ENCODE assay signal across 8 mouse cellular contexts in the genomic region with DNA sequence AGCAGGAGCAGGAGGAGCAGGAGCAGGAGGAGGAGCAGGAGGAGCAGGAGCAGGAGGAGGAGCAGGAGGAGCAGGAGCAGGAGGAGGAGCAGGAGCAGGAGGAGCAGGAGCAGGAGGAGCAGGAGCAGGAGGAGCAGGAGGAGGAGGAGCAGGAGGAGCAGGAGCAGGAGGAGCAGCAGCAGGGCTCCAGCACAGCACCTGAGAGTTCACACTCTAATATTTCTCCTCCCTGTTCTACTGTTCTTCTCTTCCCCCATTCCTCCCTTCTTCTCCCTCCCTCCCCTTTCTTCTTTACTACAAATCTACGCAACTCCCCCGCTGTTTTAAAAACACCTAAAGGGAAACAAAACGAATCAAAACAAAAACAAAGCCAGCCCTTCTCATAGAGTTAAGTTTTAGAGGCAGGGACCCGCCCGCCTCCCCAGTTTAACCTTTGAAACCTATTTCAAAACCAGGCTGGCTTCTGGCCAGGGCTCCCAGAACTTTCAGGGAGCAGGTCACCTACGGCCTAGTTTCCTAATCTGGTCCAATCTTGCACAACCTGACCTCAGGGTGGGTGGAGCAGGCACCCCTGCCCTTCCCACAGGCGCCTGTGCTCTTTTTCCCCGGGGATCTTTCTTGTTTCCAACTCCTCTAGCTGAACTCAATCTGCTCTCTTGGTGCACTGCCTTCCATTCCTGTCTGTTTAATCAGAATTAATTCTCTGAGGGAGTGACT.
A peak's percentile ranks its signal among the peaks of the same experiment; 100 is the strongest.
DNase-seq lines count a peak whose midpoint lies in the region; ATAC-seq lines count a peak whose summit lies in the region.

No protein-coding gene starts in this region.

- DNase-seq in ZHBTc4 (ENCODE audit: low read depth, low spot score): peak; percentile 12
- peak; percentile 23 for DNase-seq in gastrocnemius, postnatal 10 days
- DNase-seq in kidney, postnatal 14 days: peak; percentile 95
- DNase-seq in layer of hippocampus, adult 11-12 months (ENCODE audit: low spot score): no peak
- DNase-seq in retina, embryonic 14.5 days (ENCODE audit: low spot score): no peak
- no peak for DNase-seq in cerebellum, adult 18-20 months

- ATAC-seq in megakaryocyte progenitor cell, adult 5-6 weeks (replicated peaks; ENCODE audit: poor library complexity): peak; percentile 71
- no peak for ATAC-seq in activated CD4-positive, CD25-positive, alpha-beta regulatory T cell, adult 4 months

Comparison
In these comparisons a context has a peak if more than half of its experiments do, and no peak if none do; other contexts are left out.
1. DNase-seq: peak in ZHBTc4 (single experiment), gastrocnemius, postnatal 10 days (single experiment) and kidney, postnatal 14 days (single experiment); none in layer of hippocampus, adult 11-12 months (single experiment), retina, embryonic 14.5 days (single experiment) and cerebellum, adult 18-20 months (0 of 2).